Mouse (Mus musculus): ENCODE data around the gene Krtap4-1. TPM values are rescaled to one million over a fixed set of nuclear protein-coding genes. Genes with fewer than 3 reads are reported as not detected.
"Not testable (repeated sequence)": the region's sequence is repeated elsewhere in the genome, so short reads cannot be mapped to it uniquely, and the experiment has no call there.

The Krtap4-1 gene
- total RNA-seq (2022): not detected

GRCm38 (mm10) chr11:99628138-99628537, at the start of gene Krtap4-1:
Gene Krtap4-1, minus strand, starts transcription at chr11:99628238.
- DNase-seq (ENCODE audit: low spot score): no peak

- no peak for DNase-seq (ENCODE audit: low spot score)
Measured at GRCm38 (mm10) chr11:99665860-99666259, 37.8 kb upstream of the Krtap4-1 start, which contains the start of gene Krtap4-6. Gene Krtap4-6, minus strand, starts transcription at chr11:99665960.

- no peak for DNase-seq (ENCODE audit: low spot score)
Measured at GRCm38 (mm10) chr11:99662802-99663201, 34.8 kb upstream of the Krtap4-1 start.

GRCm38 (mm10) chr11:99659256-99659655, 31.2 kb upstream of the Krtap4-1 start:
- no peak for DNase-seq (ENCODE audit: low spot score)

GRCm38 (mm10) chr11:99658467-99659010, 30.5 kb upstream of the Krtap4-1 start, which contains the start of gene Gm11563:
Gene Gm11563, minus strand, starts transcription at chr11:99658960.
- not testable (repeated sequence) for DNase-seq (ENCODE audit: low spot score)

GRCm38 (mm10) chr11:99657051-99657450, 29.0 kb upstream of the Krtap4-1 start:
- DNase-seq (ENCODE audit: low spot score): no peak

GRCm38 (mm10) chr11:99650136-99650535, 22.1 kb upstream of the Krtap4-1 start, which contains the start of gene Gm11555:
Gene Gm11555, minus strand, starts transcription at chr11:99650236.
- DNase-seq (ENCODE audit: low spot score): no peak

- DNase-seq (ENCODE audit: low spot score): no peak
Measured at GRCm38 (mm10) chr11:99646444-99646843, 18.4 kb upstream of the Krtap4-1 start.

GRCm38 (mm10) chr11:99644351-99644750, 16.3 kb upstream of the Krtap4-1 start:
- DNase-seq (ENCODE audit: low spot score): no peak

GRCm38 (mm10) chr11:99643635-99644139, 15.6 kb upstream of the Krtap4-1 start, which contains the start of gene Krtap4-7:
Gene Krtap4-7, minus strand, starts transcription at chr11:99644089.
- not testable (repeated sequence) for DNase-seq (ENCODE audit: low spot score)

GRCm38 (mm10) chr11:99640926-99641325, 12.9 kb upstream of the Krtap4-1 start:
- no peak for DNase-seq (ENCODE audit: low spot score)

GRCm38 (mm10) chr11:99637086-99637485, 9.0 kb upstream of the Krtap4-1 start:
- no peak for DNase-seq (ENCODE audit: low spot score)

GRCm38 (mm10) chr11:99634653-99635134, 6.7 kb upstream of the Krtap4-1 start, which contains the start of gene Krtap4-2:
Gene Krtap4-2, minus strand, starts transcription at chr11:99635084.
- no peak for DNase-seq (ENCODE audit: low spot score)

GRCm38 (mm10) chr11:99633293-99633692, 5.3 kb upstream of the Krtap4-1 start:
- no peak for DNase-seq (ENCODE audit: low spot score)

- DNase-seq (ENCODE audit: low spot score): no peak
Measured at GRCm38 (mm10) chr11:99630890-99631289, 2.9 kb upstream of the Krtap4-1 start.

GRCm38 (mm10) chr11:99620335-99620734, 7.7 kb downstream of the Krtap4-1 start, which contains the start of gene Gm11562:
Gene Gm11562, minus strand, starts transcription at chr11:99620435.
- DNase-seq (ENCODE audit: low spot score): no peak

- DNase-seq (ENCODE audit: low spot score): no peak
Measured at GRCm38 (mm10) chr11:99614796-99615363, 13.2 kb downstream of the Krtap4-1 start, which contains the start of gene Krtap2-4. Gene Krtap2-4, minus strand, starts transcription at chr11:99614846.

- not testable (repeated sequence) for DNase-seq (ENCODE audit: low spot score)
Measured at GRCm38 (mm10) chr11:99610089-99610488, 17.9 kb downstream of the Krtap4-1 start, which contains the start of gene Gm11937. Gene Gm11937, minus strand, starts transcription at chr11:99610189.

- no peak for DNase-seq (ENCODE audit: low spot score)
Measured at GRCm38 (mm10) chr11:99609126-99609525, 18.9 kb downstream of the Krtap4-1 start.

- DNase-seq (ENCODE audit: low spot score): not testable (repeated sequence)
Measured at GRCm38 (mm10) chr11:99603208-99603607, 24.8 kb downstream of the Krtap4-1 start, which contains the start of gene Gm11938. Gene Gm11938, minus strand, starts transcription at chr11:99603308.

- not testable (repeated sequence) for DNase-seq (ENCODE audit: low spot score)
Measured at GRCm38 (mm10) chr11:99597742-99598141, 30.3 kb downstream of the Krtap4-1 start, which contains the start of gene Krtap9-3. Gene Krtap9-3, minus strand, starts transcription at chr11:99598105.

GRCm38 (mm10) chr11:99590981-99591380, 37.1 kb downstream of the Krtap4-1 start, which contains the start of gene Krtap1-3:
Gene Krtap1-3, minus strand, starts transcription at chr11:99591339.
- DNase-seq (ENCODE audit: low spot score): no peak
